Mouse (Mus musculus) left cerebral cortex, postnatal 25 days (tissue): ENCODE data around the gene Cox20. TPM values are rescaled to one million over a fixed set of nuclear protein-coding genes. Genes with fewer than 3 reads are reported as not detected.
"Not testable (repeated sequence)": the region's sequence is repeated elsewhere in the genome, so short reads cannot be mapped to it uniquely, and the experiment has no call there.

Experiments
- DNase-seq, 2 experiments: peaks; one replicate each; pipeline ENCODE4 v3.0.0; 2022; ENCODE audit warnings: low spot score in 2 of 2, mixed read lengths in 1 of 2
- intact Hi-C: fragments of 180-260 bp; cut with DNase I; formaldehyde crosslinking; loops from one replicate; pipeline ENCODE4 v1.15.1; 2025
- total RNA-seq, 2 experiments: library from RNA; stranded (reverse); gene quantifications; 2 replicates each; pipeline ENCODE4 v1.2.3; 2021

Gene Cox20
- total RNA-seq: 10 to 100 TPM; 29.8 to 33.8 TPM

GRCm38 (mm10) chr1:178318389-178319184, at the start of gene Cox20:
TSS of gene Cox20 (plus strand) at chr1:178319130.
- intact Hi-C loops: loop anchor here (1.0 to 5.0 kb wide), 4 partner anchors 19 to 336 kb away; partner anchors contain the start of genes Catspere2, Efcab2 and Hnrnpu
- peak; percentile 95 to 96 for DNase-seq

GRCm38 (mm10) chr1:178270635-178271034, 48.3 kb upstream of the Cox20 start:
- no peak for DNase-seq
- intact Hi-C loops: no loop called here

GRCm38 (mm10) chr1:178275174-178275730, 43.7 kb upstream of the Cox20 start:
- intact Hi-C loops: no loop called here
- peak; percentile 7 to 74 for DNase-seq

- no peak for DNase-seq
- intact Hi-C loops: no loop called here
Measured at GRCm38 (mm10) chr1:178275738-178276053, 43.2 kb upstream of the Cox20 start.

- intact Hi-C loops: no loop called here
- DNase-seq: peak; percentile 79 to 85
Measured at GRCm38 (mm10) chr1:178276054-178276911, 42.6 kb upstream of the Cox20 start.

- DNase-seq, intact Hi-C loops: not testable (repeated sequence)
Measured at GRCm38 (mm10) chr1:178283314-178283713, 35.6 kb upstream of the Cox20 start.

- DNase-seq: no peak
- intact Hi-C loops: no loop called here
Measured at GRCm38 (mm10) chr1:178283946-178284720, 34.8 kb upstream of the Cox20 start.

- intact Hi-C loops: no loop called here
- DNase-seq: no peak
Measured at GRCm38 (mm10) chr1:178287601-178288176, 31.2 kb upstream of the Cox20 start.

- intact Hi-C loops: no loop called here
- DNase-seq: no peak
Measured at GRCm38 (mm10) chr1:178291716-178292115, 27.2 kb upstream of the Cox20 start.

GRCm38 (mm10) chr1:178294051-178294450, 24.9 kb upstream of the Cox20 start:
- intact Hi-C loops: no loop called here
- DNase-seq: peak in 1 of 2 experiments; percentile 9

- not testable (repeated sequence) for DNase-seq
- intact Hi-C loops: loop anchor here (10.0 kb wide), 2 partner anchors 116 to 356 kb away; partner anchors contain the start of gene Desi2
Measured at GRCm38 (mm10) chr1:178301261-178301660, 17.7 kb upstream of the Cox20 start.

GRCm38 (mm10) chr1:178303425-178303824, 15.5 kb upstream of the Cox20 start:
- DNase-seq: peak; percentile 76 to 77
- intact Hi-C loops: loop anchor here (1.0 to 10.0 kb wide), 3 partner anchors 119 to 359 kb away; partner anchors contain the start of gene Desi2

- intact Hi-C loops: loop anchor here (10.0 kb wide), 2 partner anchors 125 to 365 kb away; partner anchors contain the start of gene Desi2
- no peak for DNase-seq
Measured at GRCm38 (mm10) chr1:178309487-178309886, 9.4 kb upstream of the Cox20 start.

- no peak for DNase-seq
- intact Hi-C loops: loop anchor here (2.0 to 5.0 kb wide), 2 partner anchors 139 to 152 kb away; no protein-coding TSS in a partner anchor
Measured at GRCm38 (mm10) chr1:178310128-178310527, 8.8 kb upstream of the Cox20 start.

GRCm38 (mm10) chr1:178313039-178313597, 5.8 kb upstream of the Cox20 start:
- DNase-seq: no peak
- intact Hi-C loops: loop anchor here (5.0 kb wide), 1 partner anchor 149 kb away; no protein-coding TSS in a partner anchor

- intact Hi-C loops: loop anchor here (5.0 kb wide), 1 partner anchor 148 kb away; no protein-coding TSS in a partner anchor
- no peak for DNase-seq
Measured at GRCm38 (mm10) chr1:178314236-178314635, 4.7 kb upstream of the Cox20 start.

GRCm38 (mm10) chr1:178317275-178318001, 1.5 kb upstream of the Cox20 start:
- intact Hi-C loops: loop anchor here (1.0 to 5.0 kb wide), 4 partner anchors 20 to 335 kb away; partner anchors contain the start of genes Catspere2, Efcab2 and Hnrnpu

More at GRCm38 (mm10) chr1:178317275-178318001, 1.5 kb upstream of the Cox20 start:
- DNase-seq: peak in 1 of 2 experiments; percentile 20
